Mouse (Mus musculus) heart, postnatal 10 days (tissue): Measurements from ENCODE around the gene Smc5. TPM values are rescaled to one million over a fixed set of nuclear protein-coding genes. Genes with fewer than 3 reads are reported as not detected.

Experiments
- DNase-seq, 2 experiments: peaks; one replicate each; pipeline ENCODE4 v3.0.0; 2021
- intact Hi-C: fragments of 180-260 bp; cut with DNase I; formaldehyde crosslinking; loops from one replicate; pipeline ENCODE4 v1.15.1; 2025
- total RNA-seq, 2 experiments: library from RNA; stranded (reverse); gene quantifications; 2 replicates each; pipeline ENCODE4 v1.2.3; 2021

The Smc5 gene
- 10 to 100 TPM; 26.8 to 29.1 TPM for total RNA-seq

- peak; percentile 93 to 96 for DNase-seq
- intact Hi-C loops: no loop called here
These were observed at the start of gene Smc5 for GRCm38 (mm10) chr19:23273355-23274053. TSS of gene Smc5 (minus strand) at chr19:23273897.

GRCm38 (mm10) chr19:23323107-23323506 lies 49.4 kb upstream of the Smc5 start:
- DNase-seq: peak in 1 of 2 experiments; percentile 3
- intact Hi-C loops: no loop called here

GRCm38 (mm10) chr19:23317989-23318358 lies 44.3 kb upstream of the Smc5 start:
- intact Hi-C loops: no loop called here
- DNase-seq: no peak

GRCm38 (mm10) chr19:23317295-23317988 lies 43.7 kb upstream of the Smc5 start:
- intact Hi-C loops: no loop called here
- no peak for DNase-seq

- no peak for DNase-seq
- intact Hi-C loops: no loop called here
These were observed 43.2 kb upstream of the Smc5 start for GRCm38 (mm10) chr19:23316851-23317250.

GRCm38 (mm10) chr19:23309979-23310378 lies 36.3 kb upstream of the Smc5 start:
- intact Hi-C loops: no loop called here
- DNase-seq: no peak

GRCm38 (mm10) chr19:23306671-23307070 lies 33.0 kb upstream of the Smc5 start:
- intact Hi-C loops: no loop called here
- no peak for DNase-seq

- no peak for DNase-seq
- intact Hi-C loops: no loop called here
These were observed 26.3 kb upstream of the Smc5 start for GRCm38 (mm10) chr19:23299987-23300386.

GRCm38 (mm10) chr19:23298917-23299316 lies 25.2 kb upstream of the Smc5 start:
- intact Hi-C loops: no loop called here
- DNase-seq: no peak

GRCm38 (mm10) chr19:23297191-23297590 lies 23.5 kb upstream of the Smc5 start:
- DNase-seq: no peak

GRCm38 (mm10) chr19:23289251-23289650 lies 15.6 kb upstream of the Smc5 start:
- intact Hi-C loops: no loop called here
- no peak for DNase-seq

More at GRCm38 (mm10) chr19:23297191-23297590, 23.5 kb upstream of the Smc5 start:
- intact Hi-C loops: no loop called here

- no peak for DNase-seq
- intact Hi-C loops: no loop called here
These were observed 8.4 kb upstream of the Smc5 start for GRCm38 (mm10) chr19:23281911-23282660.

- DNase-seq: no peak
- intact Hi-C loops: no loop called here
These were observed 492 bp upstream of the Smc5 start for GRCm38 (mm10) chr19:23274054-23274724.

GRCm38 (mm10) chr19:23256771-23257170 lies 16.9 kb downstream of the Smc5 start:
- DNase-seq: no peak
- intact Hi-C loops: no loop called here

GRCm38 (mm10) chr19:23246473-23246872 lies 27.2 kb downstream of the Smc5 start:
- intact Hi-C loops: no loop called here
- no peak for DNase-seq

- DNase-seq: peak; percentile 38 to 58
- intact Hi-C loops: loop anchor here (2.0 to 5.0 kb wide), 3 partner anchors 83 to 284 kb away; partner anchors contain the start of gene Klf9
These were observed 48.6 kb downstream of the Smc5 start for GRCm38 (mm10) chr19:23225065-23225464.

- DNase-seq: no peak
- intact Hi-C loops: loop anchor here (5.0 kb wide), 2 partner anchors 207 to 302 kb away; no protein-coding TSS in a partner anchor
These were observed 59.4 kb downstream of the Smc5 start for GRCm38 (mm10) chr19:23214326-23214725.

GRCm38 (mm10) chr19:23211325-23211724 lies 62.4 kb downstream of the Smc5 start:
- intact Hi-C loops: loop anchor here (5.0 kb wide), 2 partner anchors 204 to 299 kb away; no protein-coding TSS in a partner anchor
- DNase-seq: no peak

GRCm38 (mm10) chr19:23203505-23204053 lies 70.1 kb downstream of the Smc5 start:
- intact Hi-C loops: no loop called here
- no peak for DNase-seq

GRCm38 (mm10) chr19:23202106-23202505 lies 71.6 kb downstream of the Smc5 start:
- intact Hi-C loops: no loop called here

More at GRCm38 (mm10) chr19:23202106-23202505, 71.6 kb downstream of the Smc5 start:
- no peak for DNase-seq
